Mouse (Mus musculus) neural tube, embryonic 15.5 days (tissue): ENCODE measurements around the gene Stau1. TPM values are rescaled to one million over a fixed set of nuclear protein-coding genes. Genes with fewer than 3 reads are reported as not detected.

Experiments
- ATAC-seq: fragments of 200-750 bp; cut with Nextera tagmentation; 2 replicates; pipeline ENCODE4 v1.8.0; 2017; ENCODE audit warnings: mild to moderate bottlenecking, moderate TSS enrichment, moderate library complexity; ENCODE audit not compliant: low FRiP score
- H3K27ac ChIP-seq: fragments of 300-500 bp; sonication (generic); replicated peaks from 2 replicates; pipeline ENCODE4 v1.5.1; 2015; ENCODE audit warnings: mild to moderate bottlenecking, inconsistent platforms
- H3K27me3 ChIP-seq: fragments of 300-500 bp; sonication (generic); replicated peaks from 2 replicates; pipeline ENCODE4 v1.6.1; 2015; ENCODE audit warnings: inconsistent platforms
- H3K36me3 ChIP-seq: fragments of 300-500 bp; sonication (generic); 2 replicates; pipeline ENCODE4 v1.6.1; 2015; ENCODE audit warnings: inconsistent platforms
- H3K4me1 ChIP-seq: fragments of 300-500 bp; sonication (generic); 2 replicates; pipeline ENCODE4 v1.6.1; 2015; ENCODE audit warnings: inconsistent platforms
- H3K4me2 ChIP-seq: fragments of 300-500 bp; sonication (generic); 2 replicates; pipeline ENCODE4 v1.6.1; 2015; ENCODE audit warnings: inconsistent platforms, mild to moderate bottlenecking, moderate library complexity
- H3K4me3 ChIP-seq: fragments of 300-500 bp; sonication (generic); replicated peaks from 2 replicates; pipeline ENCODE4 v1.5.1; 2015; ENCODE audit warnings: mild to moderate bottlenecking, inconsistent platforms
- H3K9ac ChIP-seq: fragments of 300-500 bp; sonication (generic); replicated peaks from 2 replicates; pipeline ENCODE4 v1.6.1; 2015; ENCODE audit warnings: mild to moderate bottlenecking, inconsistent platforms
- H3K9me3 ChIP-seq: fragments of 300-500 bp; sonication (generic); replicated peaks from 2 replicates; pipeline ENCODE4 v1.6.1; 2016; ENCODE audit warnings: inconsistent platforms
- WGBS: fragments of 180-500 bp; shearing (Covaris S2); methylation state at CpG from one replicate; pipeline ENCODE4 v1.1.7; 2015; ENCODE audit warnings: mixed read lengths; 5-methylcytosine and 5-hydroxymethylcytosine counted together
- polyA plus RNA-seq: library from polyadenylated mRNA; unstranded; fragments of >200 nt; fragmentation: Nextera tagmentation; extraction: Ambion mirVana; gene quantifications from 2 replicates; pipeline ENCODE4 v1.2.1, GENCODE M21; 2015

The Stau1 gene
- polyA plus RNA-seq, 1 experiment from 2014 or later: 96.6 TPM

GRCm38 (mm10) chr2:166906523-166907182 lies 89.4 kb downstream of the Stau1 start:
- peak; percentile 21; the same call in 1 of the 2 replicates for ATAC-seq
- Histone ChIP-seq H3K4me2 (peak overlapping the region; percentile 91), H3K4me3 (peak overlapping the region; percentile 86), H3K36me3 (no peaks in the 10 kb centered on the region), H3K4me1 (peaks cover 19% of the 10 kb centered on the region), H3K27ac (peak overlapping the region; percentile 98), H3K9ac (peak overlapping the region; percentile 93), H3K9me3 (no peaks in the 10 kb centered on the region), H3K27me3 (no peaks in the 10 kb centered on the region)
- under 1% methylated on average over 28 of the region's 28 CpGs for WGBS

GRCm38 (mm10) chr2:166905711-166906522 lies 90.2 kb downstream of the Stau1 start, which contains the start of gene Cse1l:
TSS of gene Cse1l (plus strand) at chr2:166906040.
- Histone ChIP-seq H3K27me3 (no peaks in the 10 kb centered on the region), H3K27ac (peak within 1 kb of the TSS; percentile 98), H3K9ac (peak within 1 kb of the TSS; percentile 93), H3K4me2 (peak within 1 kb of the TSS; percentile 91), H3K4me3 (peak within 1 kb of the TSS; percentile 86), H3K4me1 (peaks cover 19% of the 10 kb centered on the region), H3K9me3 (no peaks in the 10 kb centered on the region), H3K36me3 (no peaks in the 10 kb centered on the region)
- peak; percentile 97 for ATAC-seq
- under 1% methylated on average over 80 of the region's 80 CpGs for WGBS

DNA sequence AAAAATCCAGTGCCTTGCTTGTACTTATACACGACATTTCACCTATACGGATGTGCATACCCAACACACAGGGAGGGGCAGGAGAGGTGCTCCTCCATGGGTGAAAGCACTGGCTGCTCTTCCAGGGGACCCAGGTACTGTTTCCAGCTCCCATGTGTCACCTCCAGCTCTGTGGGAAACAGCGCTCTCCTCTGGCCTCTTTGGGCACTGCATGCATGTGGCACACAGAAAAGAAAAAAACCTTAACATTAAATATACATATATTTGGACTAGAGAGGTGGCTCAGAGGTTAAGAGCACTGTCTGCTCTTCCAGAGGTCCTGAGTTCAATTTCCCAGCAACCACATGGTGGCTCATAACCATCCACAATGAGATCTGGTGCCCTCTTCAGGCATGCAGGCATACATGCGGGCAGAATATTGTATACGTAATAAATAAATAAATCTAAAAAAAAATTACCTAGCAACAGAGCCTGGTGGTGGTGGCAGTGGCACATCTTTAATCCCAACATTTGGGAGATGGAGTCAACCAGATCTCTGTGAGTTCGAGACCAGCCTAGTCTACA lies 92.3 kb downstream of the Stau1 start:
- Histone ChIP-seq H3K4me1 (peaks cover 19% of the 10 kb centered on the region), H3K9ac (no peak overlapping the region), H3K36me3 (no peaks in the 10 kb centered on the region), H3K4me2 (no peak overlapping the region), H3K4me3 (no peak overlapping the region), H3K27ac (no peak overlapping the region), H3K27me3 (no peaks in the 10 kb centered on the region), H3K9me3 (no peaks in the 10 kb centered on the region)
- no peak for ATAC-seq
- 93% methylated on average over 6 of the region's 6 CpGs for WGBS

DNA sequence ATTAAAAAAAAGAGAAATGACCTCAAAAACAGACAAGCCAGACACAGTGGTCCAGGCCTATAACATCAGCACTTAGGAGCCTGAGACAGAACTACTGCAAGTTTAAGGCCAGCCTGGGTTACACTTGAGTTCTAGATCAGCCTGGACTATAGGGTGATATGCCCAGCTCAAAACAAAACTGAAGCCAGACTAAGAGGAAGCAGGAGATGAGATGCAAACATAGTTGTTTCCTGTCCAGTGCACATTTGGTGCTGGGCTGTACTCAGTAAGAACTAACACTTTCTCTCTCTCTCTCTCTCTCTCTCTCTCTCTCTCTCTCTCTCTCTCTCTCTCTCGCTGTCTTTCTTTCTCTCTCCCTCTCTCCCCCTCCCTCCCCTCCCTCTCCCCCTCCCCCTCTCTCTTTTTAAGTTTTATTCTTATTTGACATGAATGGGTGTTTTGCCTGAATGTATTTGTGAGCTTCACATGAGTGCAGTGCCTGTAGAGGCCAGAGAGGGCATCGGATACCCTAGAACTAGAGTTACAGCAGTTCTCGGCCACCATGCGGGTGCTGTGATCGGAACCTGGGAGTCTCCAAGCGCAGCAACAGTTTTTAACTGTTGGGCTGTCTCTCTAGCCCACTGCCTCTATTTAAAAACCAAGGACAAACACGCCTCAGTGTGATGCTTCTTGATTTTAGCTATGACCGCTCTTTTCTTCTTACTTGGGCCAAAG lies 95.2 kb downstream of the Stau1 start:
- no peak for ATAC-seq
- no peak overlapping the region for H3K4me2 ChIP-seq
- no peak overlapping the region for H3K27ac ChIP-seq
- WGBS: 89% methylated on average over 8 of the region's 8 CpGs
- H3K9ac ChIP-seq: no peak overlapping the region
- 0 out of 2 replicates have a peak, but pooled peaks cover 2% of the 10 kb centered on the region for H3K36me3 ChIP-seq
- H3K27me3 ChIP-seq: no peaks in the 10 kb centered on the region
- peaks cover 5% of the 10 kb centered on the region for H3K4me1 ChIP-seq
- no peak overlapping the region for H3K4me3 ChIP-seq
- H3K9me3 ChIP-seq: no peaks in the 10 kb centered on the region

- peaks cover 8% of the 10 kb centered on the region; the same call in 1 of the 2 replicates for H3K36me3 ChIP-seq
- no peak overlapping the region for H3K4me3 ChIP-seq
- ATAC-seq: no peak
- no peak overlapping the region for H3K27ac ChIP-seq
- WGBS: 78% methylated on average over 3 of the region's 3 CpGs
- H3K4me1 ChIP-seq: no peaks in the 10 kb centered on the region
- no peak overlapping the region for H3K9ac ChIP-seq
- no peak overlapping the region for H3K4me2 ChIP-seq
- no peaks in the 10 kb centered on the region for H3K27me3 ChIP-seq
- H3K9me3 ChIP-seq: no peaks in the 10 kb centered on the region
Measured at GRCm38 (mm10) chr2:166899746-166900145, 96.4 kb downstream of the Stau1 start.

DNA sequence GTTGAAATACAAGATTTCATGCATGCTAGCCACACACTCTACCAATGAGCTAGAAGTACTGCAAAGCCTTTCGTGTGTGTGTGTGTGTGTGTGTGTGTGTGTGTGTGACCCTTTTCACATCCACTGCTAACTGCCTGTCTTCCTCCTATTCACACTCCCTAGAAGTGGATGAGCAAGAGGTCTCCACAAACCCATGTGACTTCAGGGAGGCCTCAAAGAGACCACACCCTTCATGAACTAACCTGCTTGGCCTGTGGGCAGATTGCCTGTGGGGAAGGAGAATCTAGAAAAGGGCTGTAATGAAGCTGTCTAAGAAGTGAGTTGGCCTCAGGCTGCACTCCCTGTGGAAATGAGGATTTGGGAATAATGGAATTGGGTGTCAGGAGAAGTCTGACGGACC lies 96.9 kb downstream of the Stau1 start:
- Histone ChIP-seq H3K27me3 (no peaks in the 10 kb centered on the region), H3K27ac (no peak overlapping the region), H3K36me3 (peaks cover 14% of the 10 kb centered on the region), H3K9ac (no peak overlapping the region), H3K9me3 (no peaks in the 10 kb centered on the region), H3K4me1 (no peaks in the 10 kb centered on the region), H3K4me3 (no peak overlapping the region), H3K4me2 (no peak overlapping the region)
- ATAC-seq: no peak
- WGBS: 77% methylated on average over 2 of the region's 2 CpGs

Other genes with a start within 250 kb of the Stau1 start
- gene Trp53rkb, start 203.8 kb downstream of the Stau1 start, polyA plus RNA-seq: 9.1 and 10.3 TPM in 2 replicates
- gene Arfgef2, start 190.7 kb downstream of the Stau1 start, polyA plus RNA-seq: 4.1 and 4.6 TPM in 2 replicates
- gene Cse1l, start 90.3 kb downstream of the Stau1 start, polyA plus RNA-seq: 85.9 and 94.2 TPM in 2 replicates
- 32.5 and 42.8 TPM in 2 replicates for gene Ddx27, start 18.9 kb upstream of the Stau1 start, polyA plus RNA-seq
- gene Znfx1, start 66.7 kb upstream of the Stau1 start, polyA plus RNA-seq: 8.4 and 8.8 TPM in 2 replicates
- gene Kcnb1, start 193.9 kb upstream of the Stau1 start, polyA plus RNA-seq: 3.8 and 3.9 TPM in 2 replicates
- gene Ptgis, start 244.3 kb upstream of the Stau1 start, polyA plus RNA-seq: 5.6 and 6.7 TPM in 2 replicates